Mouse (Mus musculus) hindbrain, embryonic 16.5 days (tissue): Measurements from ENCODE around the gene Ntrk3. TPM values are rescaled to one million over a fixed set of nuclear protein-coding genes. Genes with fewer than 3 reads are reported as not detected.
A peak's percentile ranks its signal among the peaks of the same experiment; 100 is the strongest.

Experiments used
- ATAC-seq: fragments of 200-750 bp; cut with Nextera tagmentation; 2 replicates; pipeline ENCODE4 v1.8.0; 2017; ENCODE audit warnings: moderate TSS enrichment, moderate library complexity
- H3K27ac ChIP-seq: fragments of 300-500 bp; sonication (generic); 2 replicates; pipeline ENCODE4 v1.5.1; 2014; ENCODE audit warnings: low read depth, mild to moderate bottlenecking, control low read depth, low read length, moderate library complexity
- H3K27me3 ChIP-seq: fragments of 300-500 bp; sonication (generic); replicated peaks from 2 replicates; pipeline ENCODE4 v1.6.1; 2014; ENCODE audit warnings: low read length; ENCODE audit not compliant: control insufficient read depth, insufficient read depth
- H3K36me3 ChIP-seq: fragments of 300-500 bp; sonication (generic); 2 replicates; pipeline ENCODE4 v1.6.1; 2014; ENCODE audit warnings: mild to moderate bottlenecking, low read length, moderate library complexity, mixed read lengths; ENCODE audit not compliant: control insufficient read depth, insufficient read depth
- H3K4me1 ChIP-seq: fragments of 300-500 bp; sonication (generic); 2 replicates; pipeline ENCODE4 v1.6.1; 2014; ENCODE audit warnings: low read depth, low read length; ENCODE audit not compliant: control insufficient read depth, insufficient read depth
- H3K4me2 ChIP-seq: fragments of 300-500 bp; sonication (generic); 2 replicates; pipeline ENCODE4 v1.6.1; 2014; ENCODE audit warnings: mild to moderate bottlenecking, low read length, control low read depth, moderate library complexity
- H3K4me3 ChIP-seq: fragments of 300-500 bp; sonication (generic); 2 replicates; pipeline ENCODE4 v1.5.1; 2014; ENCODE audit warnings: mild to moderate bottlenecking, low read length, control low read depth, moderate library complexity
- H3K9ac ChIP-seq: fragments of 300-500 bp; sonication (generic); 2 replicates; pipeline ENCODE4 v1.6.1; 2014; ENCODE audit warnings: low read depth, mild to moderate bottlenecking, control low read depth, low read length, moderate library complexity
- H3K9me3 ChIP-seq: fragments of 300-500 bp; sonication (generic); 2 replicates; pipeline ENCODE4 v1.6.1; 2014; ENCODE audit warnings: mild to moderate bottlenecking, low read length, moderate library complexity; ENCODE audit not compliant: control insufficient read depth
- WGBS: fragments of 180-500 bp; shearing (Covaris S2); extraction: QIAGEN DNeasy Blood & Tissue Kit; methylation state at CpG from one replicate; pipeline ENCODE4 v1.1.7; 2014; 5-methylcytosine and 5-hydroxymethylcytosine counted together
- polyA plus RNA-seq: library from polyadenylated mRNA; unstranded; fragments of >200 nt; fragmentation: Nextera tagmentation; extraction: Ambion mirVana; gene quantifications from 2 replicates; pipeline ENCODE4 v1.2.1, GENCODE M21; 2015

The Ntrk3 gene
- polyA plus RNA-seq, 1 experiment from 2014 or later, result 23.8 TPM

DNA sequence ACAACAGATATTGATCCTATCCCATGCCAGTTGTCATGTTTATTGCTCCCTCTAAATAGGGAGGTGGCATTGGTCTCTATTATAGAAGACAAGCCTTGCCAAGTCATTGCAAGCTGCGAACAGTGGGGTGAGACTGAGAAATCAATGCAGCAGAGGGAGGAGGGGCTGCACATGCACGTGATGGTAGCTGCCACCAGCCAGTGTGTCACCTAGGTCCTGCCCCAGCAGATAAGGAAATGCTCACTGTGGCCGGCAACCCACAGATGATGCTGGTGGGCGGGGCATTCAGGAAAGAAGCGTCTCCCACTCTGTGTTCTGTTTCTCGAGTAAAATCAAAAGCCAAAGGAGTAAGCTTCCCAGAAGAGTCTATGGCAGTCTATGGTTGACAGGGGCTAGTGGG, 154.1 kb downstream of the Ntrk3 start:
- Histone ChIP-seq H3K4me1 (peaks cover 9% of the 10 kb centered on the region), H3K27ac (no peak overlapping the region), H3K4me2 (no peak overlapping the region), H3K9me3 (no peaks in the 10 kb centered on the region), H3K9ac (no peak overlapping the region), H3K4me3 (no peak overlapping the region), H3K36me3 (no peaks in the 10 kb centered on the region), H3K27me3 (peaks cover 14% of the 10 kb centered on the region; the same call in 1 of the 2 replicates)
- 63% methylated on average over 6 of the region's 6 CpGs for WGBS
- no peak for ATAC-seq

DNA sequence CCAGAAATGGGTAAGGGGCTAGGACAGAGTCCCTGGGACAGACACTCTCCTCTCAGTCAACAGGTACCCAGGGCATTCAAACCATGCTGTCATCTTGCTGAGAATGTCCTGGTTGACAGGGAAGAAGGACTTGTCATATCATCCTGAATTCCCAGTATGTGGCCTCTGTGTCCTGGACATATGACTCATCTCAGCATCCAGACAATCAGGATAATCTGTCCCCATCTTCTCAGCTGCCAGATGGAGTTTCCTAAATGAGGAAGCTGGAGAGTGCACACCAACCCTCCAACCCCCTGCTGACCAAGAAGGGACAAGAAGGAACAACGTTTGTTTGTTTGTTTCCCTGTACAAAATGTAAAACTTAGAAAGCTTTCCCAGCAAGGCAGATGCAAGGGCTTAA, 156.5 kb downstream of the Ntrk3 start:
- peaks cover 14% of the 10 kb centered on the region; the same call in 1 of the 2 replicates for H3K27me3 ChIP-seq
- no peak overlapping the region for H3K27ac ChIP-seq
- H3K4me1 ChIP-seq, result peaks cover 9% of the 10 kb centered on the region
- H3K4me2 ChIP-seq, result no peak overlapping the region
- ATAC-seq, result no peak
- 31% methylated on average over 1 of the region's 1 CpGs for WGBS
- no peak overlapping the region for H3K4me3 ChIP-seq
- H3K36me3 ChIP-seq, result no peaks in the 10 kb centered on the region
- H3K9ac ChIP-seq, result no peak overlapping the region
- H3K9me3 ChIP-seq, result no peaks in the 10 kb centered on the region

DNA sequence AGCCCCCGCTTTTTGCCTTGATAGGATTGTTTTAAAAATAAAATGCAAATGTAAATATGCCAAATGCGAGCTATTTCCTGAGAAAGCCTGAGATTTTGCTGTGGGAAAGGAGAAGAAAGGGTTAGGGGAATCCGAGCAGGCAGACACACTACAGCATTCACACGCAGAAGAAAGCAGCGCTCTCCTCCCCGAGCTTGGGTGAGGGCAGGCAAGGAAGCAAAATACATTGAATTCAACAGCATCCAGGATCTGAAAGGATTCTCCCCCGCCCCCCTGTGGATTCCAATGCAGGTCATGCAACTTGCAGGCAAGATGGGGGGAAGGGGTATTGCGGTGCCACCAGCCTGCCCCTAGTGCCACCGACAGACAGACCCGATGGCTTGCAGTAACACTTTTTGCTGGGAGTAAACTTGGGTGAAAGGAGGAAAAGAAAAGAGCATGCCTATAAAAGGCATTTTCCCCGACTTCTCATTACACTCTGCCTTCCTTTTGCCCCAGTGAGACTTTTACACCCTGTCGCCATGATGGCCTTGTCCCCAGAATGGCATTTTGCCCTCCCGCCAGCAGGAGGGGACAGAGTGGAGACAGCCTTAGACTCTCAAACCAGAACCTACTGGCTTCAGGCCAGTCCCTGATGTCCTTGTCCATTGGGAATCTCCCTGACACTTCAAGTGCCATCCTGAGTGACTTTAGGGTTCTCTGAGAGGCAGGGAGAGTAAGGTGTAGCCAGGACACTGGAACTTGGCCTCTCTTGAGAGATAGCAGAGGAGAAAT, 158.2 kb downstream of the Ntrk3 start:
- WGBS, result 3% methylated on average over 13 of the region's 13 CpGs
- Histone ChIP-seq H3K9me3 (no peaks in the 10 kb centered on the region), H3K4me1 (peaks cover 20% of the 10 kb centered on the region), H3K4me2 (peak overlapping the region; percentile 87), H3K27me3 (peaks cover 8% of the 10 kb centered on the region; the same call in 1 of the 2 replicates), H3K27ac (peak overlapping the region; percentile 93), H3K4me3 (peak overlapping the region; percentile 78), H3K36me3 (no peaks in the 10 kb centered on the region), H3K9ac (peak overlapping the region; percentile 86)
- ATAC-seq, result peak; percentile 50

DNA sequence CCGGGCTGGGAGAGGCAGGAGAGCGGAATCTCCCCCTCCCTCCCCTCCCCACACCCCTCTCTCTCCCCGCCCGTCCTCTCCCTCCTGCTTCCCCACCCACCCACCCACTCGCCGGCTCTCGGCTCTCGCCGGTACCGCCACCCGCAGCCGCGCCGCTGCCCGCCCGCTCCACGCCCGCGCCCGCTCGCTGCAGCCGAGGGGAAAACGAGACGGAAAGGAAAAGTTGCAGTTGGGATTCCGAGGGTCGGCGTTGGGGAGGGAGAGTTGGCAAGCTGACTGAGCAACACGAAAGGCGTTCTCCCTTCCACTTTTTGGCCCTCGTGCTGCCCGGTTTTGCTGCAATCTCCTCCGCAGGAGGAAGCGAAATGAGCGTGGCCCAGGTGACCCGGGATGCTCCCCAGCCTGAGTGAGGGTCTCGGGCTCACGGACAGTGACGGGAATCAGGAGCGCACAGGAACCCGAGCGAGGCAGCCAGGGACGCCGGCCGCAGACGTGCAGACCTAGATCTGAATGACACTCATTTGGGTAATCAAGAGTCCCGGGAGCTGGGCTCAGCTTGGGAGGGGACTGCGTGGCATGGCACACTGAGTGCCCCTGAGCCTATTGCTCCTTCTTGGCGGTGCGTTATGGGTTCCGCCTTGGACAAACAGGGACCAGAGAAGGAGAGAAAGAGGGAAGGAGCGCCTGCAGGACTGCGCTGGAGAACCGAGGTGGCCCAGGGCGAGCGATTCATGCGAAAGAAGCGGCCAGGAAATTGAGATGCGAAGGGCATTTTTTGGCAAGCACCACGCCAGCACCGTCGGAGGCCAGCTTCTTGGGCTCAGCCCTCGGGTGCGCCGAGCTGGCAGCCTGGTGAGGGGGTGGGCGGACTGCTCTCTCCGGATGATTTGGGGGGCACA, 159.1 kb downstream of the Ntrk3 start:
- peak overlapping the region; percentile 78 for H3K4me3 ChIP-seq
- no peaks in the 10 kb centered on the region for H3K9me3 ChIP-seq
- no peaks in the 10 kb centered on the region for H3K36me3 ChIP-seq
- H3K27me3 ChIP-seq, result peaks cover 8% of the 10 kb centered on the region; the same call in 1 of the 2 replicates
- peak; percentile 49 for ATAC-seq
- peaks cover 24% of the 10 kb centered on the region for H3K4me1 ChIP-seq
- H3K27ac ChIP-seq, result peak overlapping the region; percentile 93
- H3K9ac ChIP-seq, result peak overlapping the region; percentile 86
- peak overlapping the region; percentile 87 for H3K4me2 ChIP-seq
- WGBS, result under 1% methylated on average over 43 of the region's 66 CpGs

DNA sequence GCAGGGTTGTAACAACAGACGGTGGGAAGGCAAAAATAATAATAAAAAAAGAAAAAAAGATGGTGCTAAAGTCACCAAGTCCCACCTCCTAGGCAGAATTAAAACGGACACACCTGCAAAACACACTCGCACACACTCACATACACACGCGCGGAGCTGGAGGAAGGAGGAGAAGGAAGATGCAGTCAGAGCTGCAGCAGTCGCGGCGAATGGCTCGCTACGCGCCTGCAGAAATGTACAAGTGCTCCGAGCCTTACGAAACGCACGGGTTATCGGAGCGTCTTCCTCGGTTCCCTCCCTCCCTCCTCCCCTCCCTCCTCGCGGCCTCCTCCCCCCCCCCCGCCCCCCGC, 159.7 kb downstream of the Ntrk3 start:
- Histone ChIP-seq H3K4me1 (peaks cover 24% of the 10 kb centered on the region), H3K9me3 (no peaks in the 10 kb centered on the region), H3K4me3 (peak overlapping the region; percentile 78), H3K27me3 (peaks cover 8% of the 10 kb centered on the region; the same call in 1 of the 2 replicates), H3K36me3 (no peaks in the 10 kb centered on the region), H3K4me2 (peak overlapping the region; percentile 87), H3K9ac (peak overlapping the region; percentile 86), H3K27ac (peak overlapping the region; percentile 93)
- ATAC-seq, result peak; percentile 76
- WGBS, result 0% methylated on average over 15 of the region's 23 CpGs

DNA sequence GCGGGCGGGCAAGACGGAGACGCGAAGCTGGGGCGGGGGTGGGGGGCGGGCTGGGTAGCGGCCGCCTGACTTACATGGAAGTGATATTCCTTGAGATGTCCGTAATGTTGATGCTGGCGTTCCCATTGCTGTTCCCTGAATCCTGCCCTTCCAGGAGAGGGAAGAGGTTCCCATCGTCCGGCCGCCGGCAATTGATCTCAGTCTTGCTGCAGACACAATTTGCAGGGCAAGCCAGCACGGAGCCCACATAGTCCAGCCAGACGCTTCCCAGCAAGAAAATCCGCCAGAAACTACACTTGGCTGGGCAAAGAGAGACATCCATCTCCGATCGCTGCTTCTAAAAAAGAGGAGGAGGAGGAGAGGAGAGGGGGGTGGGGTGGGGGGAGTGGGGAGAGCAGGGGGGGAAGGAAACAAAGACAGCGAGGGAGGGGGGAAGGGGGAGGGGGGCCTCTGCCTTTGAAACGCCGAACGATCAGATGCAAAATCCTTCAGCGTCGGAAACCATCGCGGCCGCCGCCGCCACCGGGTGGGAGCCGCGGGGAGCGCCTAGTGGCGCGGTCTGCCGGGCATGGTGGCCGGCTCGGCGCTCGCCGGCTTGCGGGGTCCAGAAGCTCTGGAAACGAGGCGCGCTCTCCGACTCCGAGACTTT, 160.2 kb downstream of the Ntrk3 start:
- Histone ChIP-seq H3K9me3 (no peaks in the 10 kb centered on the region), H3K4me1 (peaks cover 24% of the 10 kb centered on the region)
- peak; percentile 43 for ATAC-seq

DNA sequence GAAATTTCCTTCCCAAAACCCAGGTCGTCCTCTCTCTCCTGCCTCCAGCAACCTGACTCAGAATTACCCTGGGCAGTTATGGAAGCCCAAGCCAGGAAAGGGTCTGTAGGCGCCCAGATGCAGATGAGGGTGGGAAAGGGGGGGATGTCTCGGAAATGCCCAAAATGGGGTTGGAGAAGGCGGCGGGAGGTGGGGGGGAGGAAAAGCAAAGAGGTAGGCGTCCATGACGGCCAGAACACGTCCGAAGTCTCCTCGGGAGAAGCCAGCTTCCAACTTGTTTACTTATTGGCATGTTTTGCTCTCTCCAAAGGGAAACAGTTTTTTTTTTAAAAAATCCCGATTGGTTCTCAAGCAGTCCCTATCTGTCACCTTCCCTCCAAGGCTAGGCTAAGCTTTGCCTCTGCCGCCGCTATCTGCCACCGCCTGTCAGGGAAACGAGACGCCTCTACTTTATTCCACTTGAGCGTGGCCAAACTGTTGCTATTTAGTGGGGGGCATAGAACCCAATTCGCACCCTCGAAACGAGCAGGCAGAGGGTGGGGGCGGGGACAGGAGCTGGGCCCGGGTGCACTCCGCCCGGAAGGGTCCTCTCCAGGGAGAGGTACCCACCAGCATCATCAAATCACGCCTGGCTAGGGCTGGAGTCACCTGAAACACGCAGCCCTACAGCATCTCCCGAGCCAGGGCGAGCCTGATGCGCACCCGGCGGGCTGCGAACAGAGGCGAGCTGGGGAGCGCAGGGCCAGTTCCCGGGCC, 160.9 kb downstream of the Ntrk3 start:
- peak overlapping the region; percentile 86 for H3K9ac ChIP-seq
- H3K27ac ChIP-seq, result peak overlapping the region; percentile 93
- H3K27me3 ChIP-seq, result peaks cover 3% of the 10 kb centered on the region; the same call in 1 of the 2 replicates
- peak overlapping the region; percentile 87 for H3K4me2 ChIP-seq
- WGBS, result under 1% methylated on average over 35 of the region's 35 CpGs
- no peaks in the 10 kb centered on the region for H3K9me3 ChIP-seq
- H3K36me3 ChIP-seq, result no peaks in the 10 kb centered on the region
- peaks cover 24% of the 10 kb centered on the region for H3K4me1 ChIP-seq
- H3K4me3 ChIP-seq, result peak overlapping the region; percentile 78
- peak; percentile 53 for ATAC-seq

More for the DNA sequence above, 160.2 kb downstream of the Ntrk3 start:
- Histone ChIP-seq H3K4me3 (peak overlapping the region; percentile 78), H3K36me3 (no peaks in the 10 kb centered on the region), H3K27ac (peak overlapping the region; percentile 93), H3K4me2 (peak overlapping the region; percentile 87), H3K27me3 (peaks cover 8% of the 10 kb centered on the region; the same call in 1 of the 2 replicates), H3K9ac (peak overlapping the region; percentile 86)
- WGBS, result under 1% methylated on average over 49 of the region's 49 CpGs

DNA sequence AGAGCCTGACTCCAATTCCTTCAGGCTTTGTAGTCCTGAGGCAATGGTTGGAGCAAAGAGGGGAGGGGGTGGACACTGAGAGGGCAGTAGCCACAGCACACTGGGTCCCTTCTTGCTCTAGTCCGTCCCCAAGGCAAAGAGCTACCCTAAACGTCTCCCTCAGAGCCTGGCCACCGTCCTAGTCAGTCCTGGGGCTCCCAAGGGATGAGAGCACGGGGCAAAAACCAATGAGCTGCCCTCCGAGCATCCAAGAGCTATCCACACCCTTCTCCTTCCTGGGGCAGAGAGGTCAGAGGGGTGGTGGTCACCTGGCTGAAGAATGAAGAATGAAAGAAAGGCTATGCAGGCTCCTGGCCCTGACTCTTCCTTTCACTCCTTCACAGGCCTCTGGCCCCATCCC, 161.6 kb downstream of the Ntrk3 start:
- no peak for ATAC-seq
- Histone ChIP-seq H3K36me3 (no peaks in the 10 kb centered on the region), H3K9ac (peak overlapping the region; percentile 86), H3K27me3 (0 out of 2 replicates have a peak, but pooled peaks cover 2% of the 10 kb centered on the region), H3K9me3 (no peaks in the 10 kb centered on the region), H3K4me3 (peak overlapping the region; percentile 78), H3K4me1 (peaks cover 24% of the 10 kb centered on the region), H3K27ac (peak overlapping the region; percentile 51; the same call in 1 of the 2 replicates), H3K4me2 (peak overlapping the region; percentile 87)
- WGBS, result 10% methylated on average over 5 of the region's 5 CpGs
